Mouse (Mus musculus) lung, embryonic 14.5 days (tissue): ENCODE measurements at regions not wholly inside any gene's neighbourhood (a gene's known extent, or its start where the extent isn't known, plus 50 kb on each side); places are given as distances from the start of the nearest gene placed in this dataset.

Experiments
- ATAC-seq: fragments of 200-750 bp; cut with Nextera tagmentation; 2 replicates; pipeline ENCODE4 v1.8.0; 2017; ENCODE audit warnings: mild to moderate bottlenecking, moderate TSS enrichment, moderate library complexity; ENCODE audit not compliant: insufficient read depth
- DNase-seq: peaks from one replicate; pipeline ENCODE4 v3.0.0-alpha.2; 2015
- H3K27ac ChIP-seq: fragments of 300-500 bp; sonication (generic); 2 replicates; pipeline ENCODE4 v1.5.1; 2014; ENCODE audit warnings: low read depth, mild to moderate bottlenecking, moderate library complexity
- H3K27me3 ChIP-seq: fragments of 300-500 bp; sonication (generic); 2 replicates; pipeline ENCODE4 v1.6.1; 2014; ENCODE audit warnings: low read length, control low read depth; ENCODE audit not compliant: insufficient read depth
- H3K36me3 ChIP-seq: fragments of 300-500 bp; sonication (generic); 2 replicates; pipeline ENCODE4 v1.6.1; 2014; ENCODE audit warnings: control low read depth; ENCODE audit not compliant: insufficient read depth
- H3K4me1 ChIP-seq: fragments of 300-500 bp; sonication (generic); 2 replicates; pipeline ENCODE4 v1.6.1; 2014; ENCODE audit warnings: antibody characterized with exemption, control low read depth; ENCODE audit not compliant: insufficient read depth
- H3K4me2 ChIP-seq: fragments of 300-500 bp; sonication (generic); 2 replicates; pipeline ENCODE4 v1.6.1; 2014; ENCODE audit warnings: mild to moderate bottlenecking
- H3K4me3 ChIP-seq: fragments of 300-500 bp; sonication (generic); 2 replicates; pipeline ENCODE4 v1.5.1; 2014; ENCODE audit warnings: low read depth, low read length
- H3K9ac ChIP-seq: fragments of 300-500 bp; sonication (generic); 2 replicates; pipeline ENCODE4 v1.6.1; 2014
- H3K9me3 ChIP-seq: fragments of 300-500 bp; sonication (generic); 2 replicates; pipeline ENCODE4 v1.6.1; 2016; ENCODE audit warnings: low read depth, low read length, control low read depth
- CTCF ChIP-seq: IDR thresholded peaks from 2 replicates; pipeline ENCODE4 v1.5.1; 2016; ENCODE audit warnings: antibody characterized with exemption, low read depth
- WGBS: fragments of 180-500 bp; shearing (Covaris S2); extraction: QIAGEN DNeasy Blood & Tissue Kit; methylation state at CpG from one replicate; pipeline ENCODE4 v1.1.7; 2014; 5-methylcytosine and 5-hydroxymethylcytosine counted together

- Histone ChIP-seq H3K4me1 (no peaks in the 10 kb centered on the region), H3K9me3 (no peaks in the 10 kb centered on the region), H3K27me3 (no peaks in the 10 kb centered on the region), H3K4me3 (no peak overlapping the region), H3K9ac (no peak overlapping the region), H3K36me3 (no peaks in the 10 kb centered on the region), H3K27ac (no peak overlapping the region), H3K4me2 (no peak overlapping the region)
- TF ChIP-seq CTCF = no peak
- no peak for DNase-seq
- WGBS = 46% methylated on average over 7 of the region's 7 CpGs
- ATAC-seq = no peak
These were observed 216.2 kb downstream of the Vrk1 start for GRCm38 (mm10) chr12:106226276-106226675.

- Histone ChIP-seq H3K9ac (no peak overlapping the region), H3K4me3 (no peak overlapping the region), H3K4me1 (no peaks in the 10 kb centered on the region), H3K27me3 (no peaks in the 10 kb centered on the region), H3K27ac (no peak overlapping the region), H3K9me3 (no peaks in the 10 kb centered on the region), H3K36me3 (no peaks in the 10 kb centered on the region), H3K4me2 (no peak overlapping the region)
- DNase-seq (no peak), ATAC-seq (no peak)
- no peak for TF ChIP-seq CTCF
- 29% methylated on average over 25 of the region's 25 CpGs for WGBS
These were observed 216.9 kb downstream of the Vrk1 start for GRCm38 (mm10) chr12:106226776-106227562.

- Histone ChIP-seq H3K9ac (no peak overlapping the region), H3K9me3 (no peaks in the 10 kb centered on the region), H3K27ac (no peak overlapping the region), H3K4me3 (no peak overlapping the region), H3K27me3 (no peaks in the 10 kb centered on the region), H3K36me3 (no peaks in the 10 kb centered on the region), H3K4me2 (no peak overlapping the region), H3K4me1 (no peaks in the 10 kb centered on the region)
- 35% methylated on average over 8 of the region's 8 CpGs for WGBS
- DNase-seq (no peak), ATAC-seq (no peak)
- TF ChIP-seq CTCF = no peak
These were observed 217.5 kb downstream of the Vrk1 start for GRCm38 (mm10) chr12:106227563-106227840.

- H3K9me3 ChIP-seq = no peaks in the 10 kb centered on the region
- H3K4me1 ChIP-seq = no peaks in the 10 kb centered on the region
- DNase-seq (no peak), ATAC-seq (no peak)
- H3K4me2 ChIP-seq = no peak overlapping the region
- no peak for TF ChIP-seq CTCF
- H3K36me3 ChIP-seq = no peaks in the 10 kb centered on the region
- no peak overlapping the region for H3K9ac ChIP-seq
- no peaks in the 10 kb centered on the region for H3K27me3 ChIP-seq
- H3K27ac ChIP-seq = no peak overlapping the region
- no peak overlapping the region for H3K4me3 ChIP-seq
- 65% methylated on average over 10 of the region's 10 CpGs for WGBS
These were observed 235.3 kb downstream of the Vrk1 start for GRCm38 (mm10) chr12:106245178-106245840.

- H3K4me1 ChIP-seq = no peaks in the 10 kb centered on the region
- WGBS = 73% methylated on average over 7 of the region's 7 CpGs
- no peak for ATAC-seq
These were observed 263.6 kb downstream of the Vrk1 start for GRCm38 (mm10) chr12:106273591-106273990.

GRCm38 (mm10) chr12:106277886-106278285 lies 267.9 kb downstream of the Vrk1 start:
- ATAC-seq = no peak

More at GRCm38 (mm10) chr12:106273591-106273990, 263.6 kb downstream of the Vrk1 start:
- peak; percentile 9; the same call in 1 of the 2 replicates for TF ChIP-seq CTCF
- Histone ChIP-seq H3K27ac (no peak overlapping the region), H3K9ac (no peak overlapping the region), H3K27me3 (no peaks in the 10 kb centered on the region), H3K36me3 (no peaks in the 10 kb centered on the region), H3K4me2 (no peak overlapping the region), H3K9me3 (no peaks in the 10 kb centered on the region), H3K4me3 (no peak overlapping the region)
- DNase-seq = no peak

GRCm38 (mm10) chr12:106282491-106283106 lies 272.6 kb downstream of the Vrk1 start:
- no peak overlapping the region for H3K4me3 ChIP-seq

More at GRCm38 (mm10) chr12:106277886-106278285, 267.9 kb downstream of the Vrk1 start:
- Histone ChIP-seq H3K36me3 (no peaks in the 10 kb centered on the region), H3K27ac (no peak overlapping the region), H3K27me3 (no peaks in the 10 kb centered on the region), H3K4me3 (no peak overlapping the region), H3K9ac (no peak overlapping the region), H3K9me3 (no peaks in the 10 kb centered on the region), H3K4me2 (no peak overlapping the region), H3K4me1 (no peaks in the 10 kb centered on the region)
- 88% methylated on average over 14 of the region's 14 CpGs for WGBS
- DNase-seq = no peak
- TF ChIP-seq CTCF = no peak

More at GRCm38 (mm10) chr12:106282491-106283106, 272.6 kb downstream of the Vrk1 start:
- Histone ChIP-seq H3K27ac (no peak overlapping the region), H3K9ac (no peak overlapping the region), H3K27me3 (no peaks in the 10 kb centered on the region), H3K36me3 (no peaks in the 10 kb centered on the region), H3K4me2 (no peak overlapping the region), H3K9me3 (no peaks in the 10 kb centered on the region), H3K4me1 (no peaks in the 10 kb centered on the region)
- WGBS = 54% methylated on average over 16 of the region's 16 CpGs
- DNase-seq (no peak), ATAC-seq (no peak)
- TF ChIP-seq CTCF = no peak
